Mouse (Mus musculus) limb, embryonic 14.5 days (tissue): ENCODE measurements around the gene Il17re. TPM values are rescaled to one million over a fixed set of nuclear protein-coding genes. Genes with fewer than 3 reads are reported as not detected.

Source experiments
- ATAC-seq: fragments of 200-750 bp; cut with Nextera tagmentation; 2 replicates; pipeline ENCODE4 v1.8.0; 2017; ENCODE audit warnings: low read depth, moderate number of reproducible peaks, moderate TSS enrichment; ENCODE audit not compliant: low FRiP score
- DNase-seq: peaks from one replicate; pipeline ENCODE4 v3.0.0-alpha.2; 2015; ENCODE audit warnings: low spot score
- H3K27ac ChIP-seq: fragments of 300-500 bp; sonication (generic); replicated peaks from 2 replicates; pipeline ENCODE4 v1.5.1; 2014; ENCODE audit warnings: low read depth, mild to moderate bottlenecking, low read length, moderate library complexity, mixed read lengths
- H3K27me3 ChIP-seq: fragments of 300-500 bp; sonication (generic); 2 replicates; pipeline ENCODE4 v1.6.1; 2014; ENCODE audit warnings: low read length, mixed read lengths; ENCODE audit not compliant: control insufficient read depth, insufficient read depth
- H3K36me3 ChIP-seq: fragments of 300-500 bp; sonication (generic); 2 replicates; pipeline ENCODE4 v1.6.1; 2014; ENCODE audit warnings: mild to moderate bottlenecking, low read length, moderate library complexity, mixed read lengths; ENCODE audit not compliant: control insufficient read depth, insufficient read depth
- H3K4me1 ChIP-seq: fragments of 300-500 bp; sonication (generic); 2 replicates; pipeline ENCODE4 v1.6.1; 2014; ENCODE audit warnings: antibody characterized with exemption, low read length, mixed read lengths; ENCODE audit not compliant: control insufficient read depth, insufficient read depth
- H3K4me2 ChIP-seq: fragments of 300-500 bp; sonication (generic); replicated peaks from 2 replicates; pipeline ENCODE4 v1.6.1; 2014; ENCODE audit warnings: low read depth, mild to moderate bottlenecking, low read length, moderate library complexity; ENCODE audit not compliant: severe bottlenecking
- H3K4me3 ChIP-seq: fragments of 300-500 bp; sonication (generic); replicated peaks from 2 replicates; pipeline ENCODE4 v1.5.1; 2014; ENCODE audit warnings: low read length
- H3K9ac ChIP-seq: fragments of 300-500 bp; sonication (generic); 2 replicates; pipeline ENCODE4 v1.6.1; 2014; ENCODE audit warnings: mild to moderate bottlenecking, low read depth, low read length, moderate library complexity; ENCODE audit not compliant: severe bottlenecking
- H3K9me3 ChIP-seq: fragments of 300-500 bp; sonication (generic); 2 replicates; pipeline ENCODE4 v1.6.1; 2016; ENCODE audit warnings: low read length; ENCODE audit not compliant: control insufficient read depth
- POLR2A ChIP-seq: fragments of 200-500 bp; IDR thresholded peaks from 2 replicates; pipeline ENCODE4 v1.8.0; 2012; ENCODE audit warnings: inconsistent platforms, mild to moderate bottlenecking, moderate library complexity, borderline replicate concordance; ENCODE audit not compliant: insufficient read depth, insufficient read length; ENCODE audit errors: extremely low read depth
- WGBS: fragments of 180-500 bp; shearing (Covaris S2); extraction: QIAGEN DNeasy Blood & Tissue Kit; methylation state at CpG from one replicate; pipeline ENCODE4 v1.1.7; 2014; 5-methylcytosine and 5-hydroxymethylcytosine counted together
- polyA plus RNA-seq, 2 experiments: library from polyadenylated mRNA; depleted of rRNA in 1 of 2; stranded (reverse) in 1 of 2; unstranded in 1 of 2; fragments of >200 nt; fragmentation: Nextera tagmentation in 1 of 2; extraction: Ambion mirVana in 1 of 2; gene quantifications; 2 replicates each; pipeline versions ENCODE4 v1.2.1 to v1.2.3; 2012 to 2014

The Il17re gene
- polyA plus RNA-seq, 2 experiments, result 6.7 to 7.9 TPM

- DNase-seq (no peak), ATAC-seq (no peak)
- Histone ChIP-seq H3K27ac (no peak overlapping the region), H3K9me3 (no peaks in the 10 kb centered on the region), H3K4me1 (no peaks in the 10 kb centered on the region; the same call in 1 of the 2 replicates), H3K4me2 (no peak overlapping the region), H3K9ac (no peak overlapping the region), H3K36me3 (no peaks in the 10 kb centered on the region), H3K4me3 (no peak overlapping the region), H3K27me3 (peaks cover 24% of the 10 kb centered on the region; the same call in 1 of the 2 replicates)
- no peak for TF ChIP-seq POLR2A
- 79% methylated on average over 6 of the region's 6 CpGs for WGBS
Measured at GRCm38 (mm10) chr6:113499346-113499745, 41.1 kb downstream of the Il17re start.

GRCm38 (mm10) chr6:113501388-113502084 lies 43.3 kb downstream of the Il17re start, which contains the start of gene Prrt3:
Gene Prrt3 (minus strand): TSS chr6:113501931.
- ATAC-seq, result peak; percentile 47; the same call in 1 of the 2 replicates
- no peak within 1 kb of the TSS for H3K27ac ChIP-seq
- H3K9ac ChIP-seq, result peak within 1 kb of the TSS; percentile 40
- H3K4me2 ChIP-seq, result peak within 1 kb of the TSS; percentile 46
- peaks cover 11% of the 10 kb centered on the region; the same call in 1 of the 2 replicates for H3K27me3 ChIP-seq
- DNase-seq, result no peak
- H3K4me1 ChIP-seq, result no peaks in the 10 kb centered on the region
- H3K36me3 ChIP-seq, result no peaks in the 10 kb centered on the region
- no peak for TF ChIP-seq POLR2A
- H3K9me3 ChIP-seq, result no peaks in the 10 kb centered on the region
- 3% methylated on average over 32 of the region's 32 CpGs for WGBS
- peak within 1 kb of the TSS; percentile 31 for H3K4me3 ChIP-seq

- Histone ChIP-seq H3K27me3 (peaks cover 11% of the 10 kb centered on the region; the same call in 1 of the 2 replicates), H3K4me1 (no peaks in the 10 kb centered on the region), H3K4me2 (no peak overlapping the region), H3K4me3 (no peak overlapping the region), H3K36me3 (no peaks in the 10 kb centered on the region), H3K27ac (no peak overlapping the region), H3K9me3 (no peaks in the 10 kb centered on the region), H3K9ac (no peak overlapping the region)
- DNase-seq, result no peak
- 83% methylated on average over 2 of the region's 2 CpGs for WGBS
- no peak for TF ChIP-seq POLR2A
- no peak for ATAC-seq
Measured at GRCm38 (mm10) chr6:113502801-113503200, 44.5 kb downstream of the Il17re start.

- Histone ChIP-seq H3K36me3 (no peaks in the 10 kb centered on the region), H3K27me3 (peaks cover 11% of the 10 kb centered on the region; the same call in 1 of the 2 replicates), H3K4me2 (no peak overlapping the region), H3K4me3 (no peak overlapping the region), H3K9ac (no peak overlapping the region), H3K4me1 (no peaks in the 10 kb centered on the region), H3K9me3 (no peaks in the 10 kb centered on the region), H3K27ac (no peak overlapping the region)
- no peak for ATAC-seq
- WGBS, result 85% methylated on average over 1 of the region's 1 CpGs
- no peak for TF ChIP-seq POLR2A
- DNase-seq, result no peak
Measured at GRCm38 (mm10) chr6:113505689-113506088, 47.4 kb downstream of the Il17re start.

- Histone ChIP-seq H3K27me3 (no peaks in the 10 kb centered on the region), H3K9me3 (no peaks in the 10 kb centered on the region), H3K4me3 (no peak overlapping the region), H3K4me1 (no peaks in the 10 kb centered on the region), H3K36me3 (no peaks in the 10 kb centered on the region), H3K4me2 (no peak overlapping the region), H3K27ac (no peak overlapping the region), H3K9ac (no peak overlapping the region)
- ATAC-seq (no peak), DNase-seq (no peak)
- TF ChIP-seq POLR2A, result no peak
Measured at GRCm38 (mm10) chr6:113507130-113507529, 48.8 kb downstream of the Il17re start.
